In the genomic region with DNA sequence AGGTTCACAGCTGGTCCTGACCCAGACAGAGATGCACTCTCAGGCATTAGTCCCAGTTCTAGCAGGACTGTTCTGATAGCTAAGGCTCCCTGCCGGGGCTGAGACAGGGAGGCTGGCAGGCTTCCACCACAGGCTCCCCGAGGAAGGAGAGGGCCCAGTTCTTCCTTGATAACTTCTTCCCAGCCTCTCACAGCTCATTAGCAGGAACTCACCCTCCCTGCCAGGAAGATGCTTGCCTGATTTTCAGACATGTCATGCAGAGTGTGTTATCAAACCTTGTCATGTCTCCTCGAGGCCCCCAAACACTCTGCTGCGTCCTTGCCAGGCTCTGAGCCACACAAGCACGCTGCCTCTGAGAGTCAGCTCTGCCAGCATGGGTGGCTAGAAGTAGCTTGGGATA, we compare ENCODE assay signal across 10 mouse cellular contexts. TPM values are rescaled to one million over a fixed set of nuclear protein-coding genes. Genes with fewer than 3 reads are reported as not detected.
DNase-seq lines count a peak whose midpoint lies in the region; TF ChIP-seq lines count a peak whose summit lies in the region.
"Had no signal": no experiment of that assay in that cellular context is flagged by ENCODE, and none has a peak within 500 bp of the region (broad histone marks: within the 10 kb centered on the region; RNA-seq: fewer than 3 reads in every experiment).

No protein-coding gene starts in this region.

- H3K4me3 ChIP-seq in gastrocnemius, adult 2 months: no peak overlapping the region

- intact Hi-C loops in gastrocnemius, adult 2 months (cut with DNase I): no loop called here

- DNase-seq in kidney, postnatal 10 days: peak; percentile 61
- DNase-seq in kidney, adult 8-10 months: no peak
- peak; percentile 35 for DNase-seq in MN1 (ENCODE audit: low spot score)
- peak; percentile 73 for DNase-seq in gastrocnemius, adult 2 months
- peak; percentile 61 for DNase-seq in heart, postnatal 4 days
- no peak for DNase-seq in T-cell, adult 2 months (ENCODE audit: low spot score)
- no peak for DNase-seq in embryo, embryonic 10.5 days (ENCODE audit: low spot score)
- DNase-seq in thymus, adult 18-20 months: no peak
- DNase-seq: lung, adult 2 months; retina, postnatal 1 day had no signal

- TF ChIP-seq CTCF in gastrocnemius, adult 2 months (IDR thresholded peaks at IDR 0.05): no peak

- peak overlapping the region; percentile 35; the same call in 1 of the 2 replicates for H3K27ac ChIP-seq in gastrocnemius, adult 2 months

RNA-seq across cellular contexts. Expression of gene Selenon, which starts 54.1 kb away (rescaled TPM):
- 1 to 10 TPM; 4.4 to 6.3 TPM for total RNA-seq in gastrocnemius, adult 2 months (2021)
- 10 to 100 TPM; 46.4 to 49.9 TPM for total RNA-seq in heart, postnatal 4 days (2021)

Comparison
In these comparisons a context has a peak if more than half of its experiments do, and no peak if none do; other contexts are left out.
1. DNase-seq: peak in kidney, postnatal 10 days (single experiment), MN1 (single experiment), gastrocnemius, adult 2 months (single experiment) and heart, postnatal 4 days (single experiment); none in kidney, adult 8-10 months (0 of 2), T-cell, adult 2 months (single experiment), embryo, embryonic 10.5 days (single experiment) and thymus, adult 18-20 months (0 of 2).
2. RNA of gene Selenon, which starts 54.1 kb away (total RNA-seq): 46.4 to 49.9 TPM in heart, postnatal 4 days; 4.4 to 6.3 TPM in gastrocnemius, adult 2 months; every median in the first group is over 4 times any median in the second.